Mouse (Mus musculus) monocyte, adult 5-6 weeks (primary cell): ENCODE results near the gene Clrn2. TPM values are rescaled to one million over a fixed set of nuclear protein-coding genes. Genes with fewer than 3 reads are reported as not detected.

Experiments used
- ATAC-seq: fragments of 153-309, 156-312 bp; replicated peaks from 2 replicates; pipeline ENCODE4 v1.8.0; 2017; ENCODE audit warnings: mild to moderate bottlenecking; ENCODE audit not compliant: low TSS enrichment, insufficient number of reproducible peaks, severe bottlenecking, poor library complexity, low FRiP score
- total RNA-seq: library from RNA; stranded (forward); fragments of 200-1000, 200-491, 200-594 nt; gene quantifications from 3 replicates; pipeline ENCODE4 v1.2.3, GENCODE M21; 2017

The Clrn2 gene
- total RNA-seq, 1 experiment from 2014 or later = not detected

DNA sequence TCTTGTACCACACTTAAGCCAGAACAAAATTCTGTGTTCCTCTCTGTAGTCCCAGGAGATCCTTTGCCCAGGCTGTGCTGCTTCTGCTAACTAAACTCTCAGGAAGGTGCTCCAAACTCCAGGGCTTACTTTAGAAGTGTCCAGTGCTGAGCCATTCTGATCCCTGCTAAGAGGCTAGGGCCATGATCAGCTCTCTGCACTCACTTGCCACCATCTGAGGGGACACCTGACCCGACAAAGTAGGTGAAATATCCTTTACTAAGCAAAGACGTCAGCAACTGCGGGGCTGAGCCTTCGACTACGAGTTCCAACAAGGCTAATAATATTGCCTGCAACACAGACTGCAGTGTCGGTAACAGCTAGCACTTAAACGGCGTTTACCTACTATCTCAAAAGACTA, 4.3 kb upstream of the Clrn2 start:
- ATAC-seq = no peak

DNA sequence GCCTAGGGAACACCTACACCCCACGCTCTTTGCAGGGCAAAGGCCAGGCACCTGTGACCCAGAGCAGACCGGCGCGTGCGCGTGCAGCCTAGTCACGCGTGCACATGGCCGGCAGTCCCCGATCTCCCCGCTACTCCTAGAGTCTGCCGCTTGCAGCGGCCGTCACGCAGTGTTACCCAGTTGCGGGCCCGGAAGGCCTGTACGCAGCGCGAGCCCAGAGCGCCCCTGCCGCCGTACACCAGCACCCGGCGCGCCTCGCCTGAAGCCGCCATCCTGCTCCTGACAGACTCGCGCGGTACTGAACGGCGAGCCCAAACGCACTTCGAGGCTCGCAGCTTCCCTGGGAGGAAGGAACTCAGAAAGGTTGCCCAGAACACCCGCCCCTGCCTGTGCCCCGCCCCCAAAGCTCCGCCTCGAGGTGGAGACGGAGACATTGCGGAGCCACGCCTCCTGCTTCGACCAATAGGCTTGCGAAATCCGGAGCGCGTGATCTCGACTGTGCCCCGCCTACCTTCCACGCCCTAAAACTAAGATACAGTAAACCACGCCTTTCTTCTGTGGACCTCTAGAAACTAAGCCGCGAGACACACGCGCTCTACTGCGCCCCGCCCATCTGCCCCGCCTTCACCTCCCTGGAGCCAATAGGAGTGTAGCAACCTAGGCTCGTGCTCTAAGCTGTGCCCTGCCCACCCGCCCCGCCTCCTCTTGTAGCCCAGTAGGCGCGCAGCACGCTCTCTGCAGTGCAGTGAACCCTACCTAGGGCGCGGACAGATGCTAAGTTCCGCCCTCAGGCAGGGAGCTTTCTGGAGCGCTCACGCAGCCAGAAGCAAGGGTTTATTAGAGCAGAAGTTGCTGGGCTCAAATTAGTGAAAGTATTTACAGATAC, 3.5 kb upstream of the Clrn2 start, which contains the start of gene Qdpr:
TSS of gene Qdpr (minus strand) at position 406 of the 886 bp plus-strand sequence.
- peak; percentile 97 for ATAC-seq

DNA sequence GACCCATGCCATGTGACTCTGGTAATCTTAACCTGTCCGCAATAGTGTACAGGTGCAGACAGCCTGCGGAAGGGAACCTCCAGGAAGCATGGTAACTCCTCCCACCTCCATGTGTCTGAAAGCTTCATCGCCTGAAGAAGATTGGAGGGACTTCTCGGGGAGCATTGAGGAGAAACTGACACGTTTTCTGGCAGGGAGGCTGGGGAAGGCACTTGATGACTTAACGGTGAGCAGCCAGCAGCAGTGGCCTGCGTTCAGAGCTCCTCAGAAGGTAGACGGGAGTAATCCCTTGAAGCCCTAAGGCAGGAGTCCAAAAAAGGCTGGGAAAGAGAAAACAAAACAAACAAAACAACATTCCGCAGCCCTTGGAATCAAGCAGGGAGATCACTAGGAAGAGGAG, 905 bp downstream of the Clrn2 start:
- no peak for ATAC-seq

DNA sequence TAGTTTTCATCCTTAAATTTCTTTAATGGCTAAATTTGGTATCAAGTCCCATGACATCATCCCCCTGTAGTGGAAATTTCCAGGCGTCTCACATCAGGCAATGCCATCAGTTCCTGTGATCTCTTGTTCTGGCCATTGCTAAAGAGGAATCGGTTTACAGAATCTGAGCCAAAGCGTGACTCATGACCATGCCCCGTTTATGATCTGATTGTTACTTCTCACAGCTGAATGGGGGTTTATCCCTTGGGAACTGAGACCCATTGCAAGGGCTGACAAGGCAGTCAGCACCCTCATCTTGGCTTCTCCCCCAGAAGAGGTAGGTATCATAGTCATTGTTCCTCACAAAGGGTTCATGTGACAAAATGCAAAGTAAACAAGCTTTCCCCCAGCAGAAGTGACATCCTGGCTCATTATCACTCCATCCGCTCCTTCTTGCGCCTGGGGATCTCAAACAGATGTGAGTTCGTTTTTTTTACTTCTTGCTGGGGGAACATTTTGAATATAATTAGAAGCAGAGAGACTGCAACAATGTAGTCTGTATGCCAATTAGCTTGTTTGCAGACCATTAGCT, 19.4 kb downstream of the Clrn2 start:
- no peak for ATAC-seq

DNA sequence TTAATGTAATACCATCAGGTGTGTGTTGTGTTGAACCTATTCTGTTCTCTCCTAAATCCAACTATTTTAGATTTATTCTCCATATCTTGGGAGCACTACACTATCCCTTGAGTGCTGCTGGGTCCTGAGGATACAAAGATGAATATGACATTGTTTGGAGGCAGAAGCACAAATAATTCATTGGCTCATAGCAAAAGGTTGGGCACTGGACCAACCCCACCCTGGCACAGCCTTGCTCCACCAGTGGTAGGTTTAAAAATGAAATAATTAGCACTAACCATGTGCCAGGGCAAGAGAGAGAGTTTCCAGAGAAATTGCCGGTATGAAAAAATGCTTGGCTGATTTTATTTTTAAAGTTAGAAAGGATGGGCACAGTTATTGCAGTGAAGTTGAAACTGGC, 20.0 kb downstream of the Clrn2 start:
- ATAC-seq = no peak

DNA sequence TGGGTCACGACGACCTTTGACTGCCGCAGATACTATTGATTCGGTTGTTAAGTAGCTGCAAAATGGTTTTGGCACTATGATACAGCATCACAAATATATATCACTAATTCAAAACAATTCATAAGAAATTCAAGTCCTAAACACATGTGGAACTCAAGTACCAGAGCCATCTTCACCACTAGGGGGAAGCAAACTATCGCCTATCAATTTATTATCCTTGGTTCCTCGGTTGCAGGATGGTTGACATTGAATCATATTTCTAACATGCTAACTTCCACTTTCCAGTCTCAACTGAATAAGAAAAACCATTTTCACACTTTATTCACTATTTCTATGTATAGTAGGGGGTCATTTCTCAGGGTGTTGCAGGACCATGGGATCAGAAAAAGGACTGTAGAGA, 20.7 kb downstream of the Clrn2 start:
- peak; percentile 47; the same call in 1 of the 2 replicates for ATAC-seq

DNA sequence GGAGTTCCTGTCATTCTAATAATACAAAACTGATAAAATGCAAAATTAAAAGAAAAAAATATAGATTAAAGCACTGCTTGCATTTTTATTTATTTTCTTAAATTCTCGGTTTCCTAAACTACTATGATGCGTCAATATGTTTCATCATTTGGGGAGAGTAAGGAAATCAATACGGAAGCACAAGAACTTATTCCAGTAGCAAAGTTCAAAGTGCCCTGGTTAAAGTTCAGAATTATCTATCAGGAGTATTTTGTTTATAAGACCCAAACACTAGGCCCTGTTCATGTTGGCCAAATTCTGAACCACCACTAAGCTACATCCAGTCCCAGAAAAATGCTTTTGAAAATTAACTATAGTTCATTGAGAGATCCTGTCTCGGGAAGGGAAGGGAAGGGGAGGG, 21.2 kb downstream of the Clrn2 start:
- no peak for ATAC-seq

DNA sequence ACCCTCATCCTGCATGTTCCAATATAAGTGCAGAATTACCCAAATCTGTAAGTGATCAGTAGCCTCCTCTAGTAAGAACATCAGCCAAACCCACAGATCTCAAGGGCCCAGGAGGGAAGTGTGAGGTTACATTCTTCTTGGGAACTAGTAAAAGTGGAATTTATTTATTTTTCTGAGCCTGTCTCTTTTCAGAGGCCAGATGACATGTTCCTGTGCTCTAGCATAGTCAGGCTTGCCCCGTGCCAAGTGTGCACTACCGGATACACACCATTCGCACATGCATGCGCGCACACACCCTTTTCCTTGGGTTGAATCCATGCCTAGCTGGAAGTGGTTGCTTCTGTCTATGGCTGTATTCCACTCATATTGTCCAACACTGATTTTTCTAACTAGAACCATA, 22.2 kb downstream of the Clrn2 start:
- ATAC-seq = no peak

DNA sequence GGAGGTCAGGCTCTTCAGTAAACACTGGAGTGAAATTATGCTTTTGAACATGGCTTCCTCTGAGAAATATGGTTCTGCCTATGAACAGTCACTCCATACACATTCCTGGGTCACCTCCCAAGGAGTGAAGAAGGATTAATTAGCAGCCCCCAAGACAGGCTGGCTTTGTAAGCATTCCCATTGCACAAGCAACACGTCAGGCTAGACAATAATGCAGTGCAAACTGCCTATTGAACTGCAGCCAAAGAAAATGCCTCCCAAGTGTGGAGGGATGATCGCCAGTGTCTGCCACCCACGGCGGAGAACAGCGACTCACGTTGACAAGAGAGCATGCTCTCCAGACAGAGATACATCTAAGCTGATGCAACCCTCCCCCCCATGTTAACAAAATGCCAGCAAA, 22.7 kb downstream of the Clrn2 start:
- ATAC-seq = no peak

DNA sequence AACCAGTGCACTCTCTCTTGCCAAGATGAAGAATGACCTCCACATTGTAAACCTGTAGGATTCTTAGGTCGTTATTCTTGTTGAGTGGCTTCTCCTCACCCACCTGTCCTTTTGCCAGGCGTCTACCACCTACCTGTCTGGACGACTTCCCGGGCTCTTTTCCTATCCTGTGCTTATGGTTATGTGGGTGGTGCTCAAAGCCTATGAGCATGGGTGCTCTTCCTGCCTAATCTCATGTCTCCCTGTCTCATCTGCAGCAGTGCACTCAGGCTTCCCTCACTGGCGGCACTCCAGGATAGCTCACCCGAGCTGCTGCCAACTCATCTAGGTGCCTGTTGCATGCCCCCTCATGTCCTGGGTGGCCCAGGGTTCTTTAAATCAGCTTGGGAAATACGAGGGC, 24.1 kb downstream of the Clrn2 start:
- no peak for ATAC-seq

DNA sequence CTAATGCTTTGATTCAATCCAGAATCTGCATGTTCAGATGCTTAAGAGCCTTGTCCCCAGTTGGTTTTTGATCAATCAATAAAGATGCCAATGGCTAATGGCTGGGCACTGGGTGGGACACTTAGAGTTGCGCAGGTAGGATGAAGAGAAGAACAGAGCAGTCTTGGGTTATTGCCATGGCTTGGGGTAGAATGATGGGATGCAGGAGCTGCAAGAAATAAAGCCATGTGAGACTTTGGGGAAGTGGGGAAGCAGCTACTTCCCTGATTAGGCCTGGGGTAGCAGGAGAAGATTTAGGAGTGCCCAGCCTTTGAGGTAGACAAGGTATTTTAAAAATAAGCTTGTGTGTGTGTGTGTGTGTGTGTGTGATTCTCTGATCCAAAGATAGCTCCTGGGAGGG, 26.5 kb downstream of the Clrn2 start:
- no peak for ATAC-seq

DNA sequence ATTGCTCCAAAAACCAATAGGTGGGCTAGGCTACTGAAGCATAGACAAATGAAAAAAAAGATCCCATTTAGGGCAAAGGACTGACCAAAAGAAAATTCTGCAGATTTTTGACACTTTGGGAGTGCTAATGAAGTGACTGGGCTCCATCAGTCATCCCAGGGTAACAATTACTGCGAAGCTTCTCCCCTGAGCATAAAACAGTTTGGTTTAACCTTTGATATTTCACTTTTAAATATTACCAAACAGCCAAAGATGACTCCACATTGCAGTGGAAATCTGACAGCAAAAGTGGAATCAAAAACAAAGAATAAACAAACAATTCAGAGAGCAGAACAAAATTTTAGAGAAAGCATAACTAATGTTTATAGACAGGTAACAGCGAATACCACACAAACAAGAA, 27.6 kb downstream of the Clrn2 start:
- ATAC-seq = no peak

DNA sequence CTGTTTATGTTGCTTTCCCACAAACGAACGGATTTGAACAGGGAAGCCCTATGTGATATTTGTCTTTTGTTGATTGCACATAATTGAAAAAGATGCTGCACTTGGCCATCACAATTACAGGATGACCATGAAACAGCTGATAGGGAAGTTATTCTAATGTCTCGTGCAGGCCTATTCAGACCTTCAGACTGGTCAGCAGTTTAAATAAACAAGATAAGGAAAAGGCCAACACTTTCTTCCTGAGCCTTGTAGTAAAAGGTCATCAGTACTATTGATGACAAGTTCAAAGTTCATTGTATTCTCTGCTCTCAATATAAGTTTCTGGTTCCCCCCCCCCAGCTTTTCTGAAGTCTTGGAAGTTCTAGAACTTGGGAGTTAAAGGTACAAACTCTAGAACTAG, 29.1 kb downstream of the Clrn2 start:
- ATAC-seq = no peak

DNA sequence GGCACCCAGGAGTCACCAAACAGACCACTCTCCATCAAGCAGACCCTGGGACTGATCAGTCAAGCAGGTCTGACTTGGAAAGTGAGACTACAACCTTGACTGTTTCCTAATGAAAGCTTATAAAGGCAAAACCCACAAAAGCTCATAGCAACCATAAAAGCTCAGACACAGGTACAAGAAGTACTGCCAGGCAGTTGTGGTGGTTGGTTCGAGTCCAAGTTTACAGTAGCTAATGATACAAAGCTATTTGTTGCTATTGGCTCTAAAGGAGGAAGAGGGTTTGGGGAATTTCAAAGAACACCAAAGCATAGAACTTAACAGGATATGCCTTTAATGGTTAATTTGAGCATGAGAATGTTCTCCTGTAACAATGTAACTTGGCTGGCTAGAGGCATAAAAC, 30.1 kb downstream of the Clrn2 start:
- ATAC-seq = no peak

DNA sequence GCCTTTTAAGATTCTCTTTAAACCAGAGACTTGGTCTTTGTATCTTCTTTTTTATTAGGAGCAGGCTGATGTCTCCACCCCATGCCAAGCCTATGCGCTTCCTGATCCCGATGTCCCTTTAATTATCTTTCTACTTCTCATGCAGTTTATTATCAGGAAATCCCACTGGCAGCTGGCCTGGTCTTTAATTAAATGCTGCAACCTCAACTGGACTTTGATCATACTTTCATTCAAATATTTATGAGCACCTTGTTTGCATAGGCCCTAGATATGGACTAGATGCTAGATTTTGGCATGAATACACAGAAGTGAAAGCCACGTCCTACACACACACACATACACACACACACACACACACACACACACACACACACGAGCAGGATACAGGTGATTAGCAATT, 38.2 kb downstream of the Clrn2 start:
- no peak for ATAC-seq

DNA sequence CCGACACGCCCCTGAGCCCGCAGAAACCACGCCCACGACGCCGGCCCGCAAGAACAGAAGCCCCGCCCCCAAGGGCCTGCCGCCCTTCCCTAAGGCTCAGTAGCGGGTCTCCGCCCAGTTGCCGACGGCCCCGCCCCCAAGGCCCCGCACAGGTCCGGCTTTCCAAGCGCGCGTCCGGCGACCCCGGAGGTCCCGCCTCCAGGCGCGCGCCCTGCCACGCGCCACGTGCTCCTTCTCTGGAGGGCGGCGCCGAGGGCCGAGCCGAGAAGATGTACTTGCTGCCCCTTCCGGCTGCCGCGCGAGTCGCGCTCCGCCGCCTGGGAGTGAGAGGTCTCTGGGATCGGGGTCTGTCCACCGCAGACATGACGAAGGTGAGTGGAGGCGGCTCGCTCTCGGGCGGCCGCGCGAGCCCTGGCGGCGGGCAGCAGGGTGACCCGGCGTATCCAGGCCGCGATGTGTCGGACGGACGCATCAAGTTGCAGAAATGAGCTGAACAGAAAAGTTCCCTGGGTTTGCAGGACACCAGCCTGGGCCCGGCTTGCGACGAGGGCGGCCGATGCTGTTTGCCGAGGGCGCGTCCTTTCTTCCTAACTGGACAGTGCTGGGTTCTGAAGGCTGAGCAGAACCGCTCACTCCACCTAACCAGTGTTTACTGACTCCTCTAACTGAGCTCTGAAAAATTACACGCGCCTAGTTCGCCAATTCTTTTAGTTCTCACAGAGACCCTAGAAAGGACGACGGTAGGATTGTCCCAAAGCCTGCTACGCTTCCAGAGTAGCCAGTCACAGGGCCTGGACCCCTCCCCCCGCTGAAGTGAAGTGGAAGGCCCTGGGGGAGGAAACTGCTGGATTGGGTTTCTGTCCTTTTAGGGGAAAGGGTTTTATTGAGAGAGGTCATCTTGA, 39.9 kb downstream of the Clrn2 start, which contains the start of gene Lap3:
TSS of gene Lap3 (plus strand) at position 184 of the 902 bp plus-strand sequence.
- ATAC-seq = peak; percentile 84

DNA sequence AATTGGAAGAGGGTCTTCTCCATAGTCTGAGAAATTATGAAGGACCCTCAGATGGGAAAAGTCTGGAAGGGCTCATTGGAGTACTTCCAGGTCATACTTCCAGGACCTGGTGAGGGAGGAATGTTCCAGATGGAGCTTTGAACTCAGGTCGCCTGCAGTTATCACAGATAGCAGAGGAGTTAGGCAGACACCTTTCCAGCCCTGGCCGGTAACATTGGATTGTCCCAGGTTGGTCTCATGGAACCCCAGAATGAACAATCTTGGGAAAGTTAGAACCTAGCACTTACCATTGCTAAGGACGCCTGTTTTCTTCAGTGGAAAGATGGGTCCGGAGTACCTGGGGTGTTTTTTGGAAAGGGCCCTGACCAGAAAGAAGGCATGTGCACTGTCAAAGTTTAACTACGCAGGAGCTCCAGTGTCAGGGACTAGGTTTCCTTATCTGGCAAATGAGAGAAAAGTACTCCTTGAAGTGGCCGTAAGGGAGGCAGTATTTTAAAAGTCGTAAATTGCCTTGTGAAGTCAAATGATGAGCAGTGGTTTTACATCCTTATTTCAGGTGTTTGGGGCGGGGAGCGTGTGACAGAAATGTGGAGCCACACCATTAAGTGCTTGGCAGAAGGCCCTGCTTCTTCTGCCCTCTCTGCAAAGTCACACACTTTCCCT, 40.7 kb downstream of the Clrn2 start:
- ATAC-seq = no peak

DNA sequence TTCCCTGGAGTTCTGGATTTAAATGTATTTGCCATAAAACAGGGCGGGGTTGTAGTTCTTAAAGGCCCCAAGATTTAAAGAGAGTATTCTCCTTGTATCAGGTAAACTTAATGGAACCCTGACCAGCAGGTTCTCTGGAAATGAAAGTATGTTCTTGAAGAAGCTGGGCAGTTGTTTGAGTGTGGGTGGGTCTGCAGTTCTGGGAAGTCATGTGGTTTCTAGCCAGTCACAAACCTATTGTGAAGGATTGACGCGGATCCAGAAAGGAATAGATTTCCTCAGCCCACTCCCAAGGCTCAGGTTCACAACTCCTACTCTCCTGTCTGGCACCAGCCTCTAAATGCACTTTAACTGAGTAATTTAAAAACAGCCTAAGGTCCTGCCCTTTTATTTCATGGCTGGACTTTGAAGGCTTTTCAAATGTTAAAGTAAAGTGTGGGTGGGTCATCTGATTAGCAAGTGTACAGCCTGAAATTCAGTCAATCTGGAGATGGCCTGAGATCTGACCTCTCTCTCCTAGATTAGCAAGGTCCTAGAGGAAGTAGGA, 42.0 kb downstream of the Clrn2 start:
- ATAC-seq = no peak

DNA sequence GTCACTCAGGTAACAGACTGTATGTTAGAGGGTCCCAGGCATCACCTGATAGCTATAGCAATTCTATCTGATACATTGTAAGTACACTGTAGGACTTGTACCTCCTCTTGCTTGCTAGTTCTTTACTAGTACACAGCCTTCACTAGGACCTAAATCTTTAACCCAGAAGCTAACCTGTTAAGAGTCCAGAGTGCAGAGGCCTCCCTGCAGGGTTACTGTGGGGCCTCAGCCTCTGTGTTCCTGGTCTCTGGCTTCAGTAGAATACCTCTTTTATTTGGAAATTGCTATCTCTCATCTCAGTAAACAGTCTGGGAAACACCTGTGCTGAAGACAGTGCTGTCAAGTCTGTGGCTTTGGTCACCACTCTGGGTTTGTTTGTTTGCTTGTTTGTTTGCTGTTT, 42.5 kb downstream of the Clrn2 start:
- ATAC-seq = no peak
